Mouse (Mus musculus) left cerebral cortex, adult 18-20 months (tissue): ENCODE results near the gene Ttc5. TPM values are rescaled to one million over a fixed set of nuclear protein-coding genes. Genes with fewer than 3 reads are reported as not detected.
"Not testable (repeated sequence)": the region's sequence is repeated elsewhere in the genome, so short reads cannot be mapped to it uniquely, and the experiment has no call there.

Source experiments
- DNase-seq, 2 experiments: peaks; one replicate each; pipeline ENCODE4 v3.0.0; 2021 to 2022; ENCODE audit warnings: low spot score in 2 of 2, mixed read lengths in 1 of 2
- total RNA-seq, 2 experiments: library from RNA; stranded (reverse); gene quantifications; 2 replicates each; pipeline ENCODE4 v1.2.3; 2021

Gene Ttc5
- total RNA-seq, 2 experiments from 2014 or later, result 53.4 to 55.6 TPM

GRCm38 (mm10) chr14:50784391-50785250 lies 698 bp downstream of the Ttc5 start:
- no peak for DNase-seq

GRCm38 (mm10) chr14:50782166-50782565 lies 3.2 kb downstream of the Ttc5 start:
- DNase-seq, result no peak

- peak in 1 of 2 experiments; percentile 12 for DNase-seq
Observed at GRCm38 (mm10) chr14:50771342-50771741, 14.0 kb downstream of the Ttc5 start.

- DNase-seq, result no peak
Observed at GRCm38 (mm10) chr14:50765736-50766135, 19.6 kb downstream of the Ttc5 start.

GRCm38 (mm10) chr14:50758416-50759085 lies 26.8 kb downstream of the Ttc5 start:
- DNase-seq, result peak; percentile 21 to 22

- no peak for DNase-seq
Observed at GRCm38 (mm10) chr14:50744994-50745393, 40.3 kb downstream of the Ttc5 start, which contains the start of gene Olfr749. Gene Olfr749 (minus strand): TSS chr14:50745094.

GRCm38 (mm10) chr14:50741584-50741983 lies 43.7 kb downstream of the Ttc5 start:
- DNase-seq, result no peak

GRCm38 (mm10) chr14:50740334-50740733 lies 45.0 kb downstream of the Ttc5 start:
- no peak for DNase-seq

GRCm38 (mm10) chr14:50722371-50722770 lies 62.9 kb downstream of the Ttc5 start:
- not testable (repeated sequence) for DNase-seq

GRCm38 (mm10) chr14:50719875-50720274 lies 65.4 kb downstream of the Ttc5 start:
- DNase-seq, result not testable (repeated sequence)

Other genes starting within 250 kb of the Ttc5 start
- gene Olfr744, start 170.6 kb downstream of the Ttc5 start, total RNA-seq, result not detected
- not detected for gene Olfr745, start 146.1 kb downstream of the Ttc5 start, total RNA-seq
- gene Olfr746, start 138.4 kb downstream of the Ttc5 start, total RNA-seq, result not detected
- gene Olfr747, start 92.3 kb downstream of the Ttc5 start, total RNA-seq, result not detected
- gene Olfr748, start 78.1 kb downstream of the Ttc5 start, total RNA-seq, result not detected
- gene Olfr749, start 40.4 kb downstream of the Ttc5 start, total RNA-seq, result not detected
- not detected for gene Ccnb1ip1, start 22.2 kb upstream of the Ttc5 start, total RNA-seq
- 10 to 100 TPM; 27.0 to 27.8 TPM for gene Parp2, start 22.3 kb upstream of the Ttc5 start, total RNA-seq
- gene Tep1, start 85.0 kb upstream of the Ttc5 start, total RNA-seq, result 1 to 10 TPM; 2.6 to 4.6 TPM
- gene Klhl33, start 112.0 kb upstream of the Ttc5 start, total RNA-seq, result 1 to 10 TPM; 5.6 to 6.5 TPM
- gene Osgep, start 139.4 kb upstream of the Ttc5 start, total RNA-seq, result 10 to 100 TPM; 30.9 to 35.2 TPM
- gene Apex1, start 139.4 kb upstream of the Ttc5 start, total RNA-seq, result 10 to 100 TPM; 57.7 to 61.6 TPM
- 100 to 1,000 TPM in 1 of 2 experiments, 10 to 100 TPM in 1; 92.3 to 102 TPM for gene Pip4p1, start 145.3 kb upstream of the Ttc5 start, total RNA-seq
- gene Pnp, start 145.6 kb upstream of the Ttc5 start, total RNA-seq, result 10 to 100 TPM; 13.7 to 16.4 TPM
- gene Gm49342, start 159.0 kb upstream of the Ttc5 start, total RNA-seq, result 10 to 100 TPM in 1 of 2 experiments, 1 to 10 TPM in 1; 5.3 to 10.1 TPM
- gene Pnp2, start 170.5 kb upstream of the Ttc5 start, total RNA-seq, result 1 to 10 TPM in 1 of 2 experiments, under 1 TPM in 1; 0.46 to 1.1 TPM
- gene Rnase10, start 222.2 kb upstream of the Ttc5 start, total RNA-seq, result under 1 TPM in 1 of 2 experiments, not detected in 1; 0.30 TPM